Mouse (Mus musculus) cortical plate, adult 2 months (tissue): ENCODE data around the gene Ano6.

Source experiments
- CTCF ChIP-seq: fragments of 200-500 bp; IDR thresholded peaks from 2 replicates; pipeline ENCODE4 v1.5.1; 2011; ENCODE audit warnings: mild to moderate bottlenecking, control low read depth, low read length; ENCODE audit not compliant: insufficient read depth; ENCODE audit errors: extremely low read depth
- POLR2A ChIP-seq: fragments of 200-500 bp; IDR thresholded peaks from 2 replicates; pipeline ENCODE4 v1.6.1; 2011; ENCODE audit warnings: mild to moderate bottlenecking, low read length, control low read depth; ENCODE audit not compliant: insufficient read depth; ENCODE audit errors: extremely low read depth

DNA sequence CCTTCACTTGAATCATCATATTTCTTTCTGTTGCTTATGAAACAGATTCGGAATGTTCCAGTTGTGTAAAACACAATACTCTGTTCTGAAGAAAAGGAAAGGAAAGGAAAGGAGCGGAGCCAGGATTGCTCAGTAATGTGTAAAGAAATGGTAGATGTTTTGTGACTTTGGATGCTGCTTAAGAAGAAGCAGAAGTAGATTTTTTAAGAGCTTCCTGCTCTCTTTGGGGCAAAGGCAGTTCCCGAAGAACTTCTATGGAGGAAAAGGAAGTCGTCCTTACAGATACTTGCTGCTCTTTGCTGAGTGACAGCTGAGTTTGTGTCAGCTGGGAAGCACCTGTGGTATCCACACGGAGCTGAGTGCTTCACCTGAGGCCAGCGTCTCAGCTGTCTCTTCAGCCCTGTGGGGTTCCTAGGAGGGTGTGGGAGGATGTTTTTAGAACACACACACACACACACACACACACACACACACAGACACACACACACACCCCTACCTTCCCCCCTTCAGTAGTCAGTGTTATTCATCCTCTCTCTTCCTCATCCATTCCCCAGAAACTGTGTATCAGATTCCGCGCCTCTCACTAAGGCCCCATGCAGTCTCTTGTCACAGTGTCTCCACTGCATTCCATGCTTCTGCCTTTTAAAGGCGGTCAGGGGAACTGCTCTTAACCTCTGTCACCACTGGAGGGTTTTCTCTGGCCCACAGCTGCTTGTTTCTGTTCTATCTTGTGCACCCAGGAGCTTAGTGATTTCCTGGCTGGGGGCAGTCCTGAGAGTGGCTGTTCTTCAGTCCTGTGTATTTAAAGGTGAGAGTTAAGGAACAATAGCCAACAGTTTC lies 6.7 kb downstream of the Ano6 start:
- TF ChIP-seq CTCF (no peak), POLR2A (no peak)
